Mouse (Mus musculus): ENCODE measurements around the gene Syne2. TPM values are rescaled to one million over a fixed set of nuclear protein-coding genes. Genes with fewer than 3 reads are reported as not detected.

The Syne2 gene
- polyA plus RNA-seq, 1 experiment, result 9.8 TPM

- no peaks in the 10 kb centered on the region for H3K4me1 ChIP-seq (ENCODE audit: control insufficient read depth, insufficient read depth, low read length)
- no peak for TF ChIP-seq POLR2A (IDR thresholded peaks at IDR 0.05; ENCODE audit: borderline replicate concordance, low read depth, low read length)
- TF ChIP-seq CTCF (IDR thresholded peaks at IDR 0.05; ENCODE audit: low read depth, low read length), result no peak
Observed at GRCm38 (mm10) chr12:76104596-76105351, 286.8 kb downstream of the Syne2 start.

GRCm38 (mm10) chr12:76109646-76110405 lies 291.9 kb downstream of the Syne2 start:
- Histone ChIP-seq H3K4me3 (ENCODE audit: insufficient read depth, low read length) (no peak overlapping the region), H3K27ac (ENCODE audit: insufficient read depth, low read depth, low read length) (no peak overlapping the region), H3K4me1 (ENCODE audit: control insufficient read depth, insufficient read depth, low read length) (no peaks in the 10 kb centered on the region)
- TF ChIP-seq CTCF (IDR thresholded peaks at IDR 0.05; ENCODE audit: low read depth, low read length), result no peak
- no peak for TF ChIP-seq POLR2A (IDR thresholded peaks at IDR 0.05; ENCODE audit: borderline replicate concordance, low read depth, low read length)

More at GRCm38 (mm10) chr12:76104596-76105351, 286.8 kb downstream of the Syne2 start:
- H3K4me3 ChIP-seq (ENCODE audit: insufficient read depth, low read length), result no peak overlapping the region
- H3K27ac ChIP-seq (ENCODE audit: insufficient read depth, low read depth, low read length), result no peak overlapping the region

- TF ChIP-seq POLR2A (IDR thresholded peaks at IDR 0.05; ENCODE audit: borderline replicate concordance, low read depth, low read length), result no peak
- no peak overlapping the region for H3K4me3 ChIP-seq (ENCODE audit: insufficient read depth, low read length)
- no peak overlapping the region for H3K27ac ChIP-seq (ENCODE audit: insufficient read depth, low read depth, low read length)
- no peaks in the 10 kb centered on the region for H3K4me1 ChIP-seq (ENCODE audit: control insufficient read depth, insufficient read depth, low read length)
Observed at GRCm38 (mm10) chr12:76111046-76111445, 293.1 kb downstream of the Syne2 start.

- TF ChIP-seq CTCF (IDR thresholded peaks at IDR 0.05; ENCODE audit: low read depth, low read length), result no peak
- TF ChIP-seq POLR2A (IDR thresholded peaks at IDR 0.05; ENCODE audit: borderline replicate concordance, low read depth, low read length), result no peak
- no peak overlapping the region for H3K4me3 ChIP-seq (ENCODE audit: insufficient read depth, low read length)
- no peak overlapping the region for H3K27ac ChIP-seq (ENCODE audit: insufficient read depth, low read depth, low read length)
- H3K4me1 ChIP-seq (ENCODE audit: control insufficient read depth, insufficient read depth, low read length), result no peaks in the 10 kb centered on the region
Observed at GRCm38 (mm10) chr12:76116577-76116976, 298.6 kb downstream of the Syne2 start.

- TF ChIP-seq CTCF (IDR thresholded peaks at IDR 0.05; ENCODE audit: low read depth, low read length) (no peak), POLR2A (IDR thresholded peaks at IDR 0.05; ENCODE audit: borderline replicate concordance, low read depth, low read length) (no peak)
- Histone ChIP-seq H3K4me3 (ENCODE audit: insufficient read depth, low read length) (no peak overlapping the region), H3K4me1 (ENCODE audit: control insufficient read depth, insufficient read depth, low read length) (no peaks in the 10 kb centered on the region), H3K27ac (ENCODE audit: insufficient read depth, low read depth, low read length) (no peak overlapping the region)
Observed at GRCm38 (mm10) chr12:76117632-76118153, 299.8 kb downstream of the Syne2 start.

- TF ChIP-seq POLR2A (IDR thresholded peaks at IDR 0.05; ENCODE audit: borderline replicate concordance, low read depth, low read length), result no peak
- no peak for TF ChIP-seq CTCF (IDR thresholded peaks at IDR 0.05; ENCODE audit: low read depth, low read length)
- H3K4me1 ChIP-seq (ENCODE audit: control insufficient read depth, insufficient read depth, low read length), result no peaks in the 10 kb centered on the region
- H3K27ac ChIP-seq (ENCODE audit: insufficient read depth, low read depth, low read length), result no peak overlapping the region
- no peak overlapping the region for H3K4me3 ChIP-seq (ENCODE audit: insufficient read depth, low read length)
Observed at GRCm38 (mm10) chr12:76123223-76123622, 305.3 kb downstream of the Syne2 start.

- Histone ChIP-seq H3K27ac (ENCODE audit: insufficient read depth, low read depth, low read length) (no peak overlapping the region), H3K4me1 (ENCODE audit: control insufficient read depth, insufficient read depth, low read length) (no peaks in the 10 kb centered on the region), H3K4me3 (ENCODE audit: insufficient read depth, low read length) (no peak overlapping the region)
- TF ChIP-seq CTCF (IDR thresholded peaks at IDR 0.05; ENCODE audit: low read depth, low read length), result no peak
- no peak for TF ChIP-seq POLR2A (IDR thresholded peaks at IDR 0.05; ENCODE audit: borderline replicate concordance, low read depth, low read length)
Observed at GRCm38 (mm10) chr12:76128306-76128705, 310.4 kb downstream of the Syne2 start.

GRCm38 (mm10) chr12:76128831-76129230 lies 310.9 kb downstream of the Syne2 start:
- TF ChIP-seq POLR2A (IDR thresholded peaks at IDR 0.05; ENCODE audit: borderline replicate concordance, low read depth, low read length) (no peak), CTCF (IDR thresholded peaks at IDR 0.05; ENCODE audit: low read depth, low read length) (no peak)
- no peak overlapping the region for H3K4me3 ChIP-seq (ENCODE audit: insufficient read depth, low read length)
- no peak overlapping the region for H3K27ac ChIP-seq (ENCODE audit: insufficient read depth, low read depth, low read length)
- no peaks in the 10 kb centered on the region for H3K4me1 ChIP-seq (ENCODE audit: control insufficient read depth, insufficient read depth, low read length)

GRCm38 (mm10) chr12:76130281-76130680 lies 312.3 kb downstream of the Syne2 start:
- TF ChIP-seq CTCF (IDR thresholded peaks at IDR 0.05; ENCODE audit: low read depth, low read length) (peak; percentile 18; the same call in 1 of the 2 replicates), POLR2A (IDR thresholded peaks at IDR 0.05; ENCODE audit: borderline replicate concordance, low read depth, low read length) (no peak)
- Histone ChIP-seq H3K4me3 (ENCODE audit: insufficient read depth, low read length) (no peak overlapping the region), H3K27ac (ENCODE audit: insufficient read depth, low read depth, low read length) (no peak overlapping the region), H3K4me1 (ENCODE audit: control insufficient read depth, insufficient read depth, low read length) (no peaks in the 10 kb centered on the region)

GRCm38 (mm10) chr12:76130891-76131290 lies 313.0 kb downstream of the Syne2 start:
- no peak overlapping the region for H3K4me3 ChIP-seq (ENCODE audit: insufficient read depth, low read length)
- no peaks in the 10 kb centered on the region for H3K4me1 ChIP-seq (ENCODE audit: control insufficient read depth, insufficient read depth, low read length)
- no peak overlapping the region for H3K27ac ChIP-seq (ENCODE audit: insufficient read depth, low read depth, low read length)
- no peak for TF ChIP-seq CTCF (IDR thresholded peaks at IDR 0.05; ENCODE audit: low read depth, low read length)
- no peak for TF ChIP-seq POLR2A (IDR thresholded peaks at IDR 0.05; ENCODE audit: borderline replicate concordance, low read depth, low read length)
